Mouse (Mus musculus): ENCODE results near the gene Cntnap5a.

GRCm38 (mm10) chr1:116311512-116311911 lies 627.0 kb downstream of the Cntnap5a start:
- TF ChIP-seq CTCF (IDR thresholded peaks at IDR 0.05; ENCODE audit: control insufficient read depth, insufficient read depth, low read length) (no peak), POLR2A (IDR thresholded peaks at IDR 0.05; ENCODE audit: borderline replicate concordance, control insufficient read depth, low read depth, low read length) (no peak)

All from bone marrow, adult 2 months (tissue).